Mouse (Mus musculus) embryo, embryonic 10.5 days (tissue): ENCODE results near the gene Gm42742.

Experiments used
- DNase-seq: peaks from one replicate; pipeline ENCODE4 v3.0.0-alpha.2; 2015; ENCODE audit warnings: low spot score

Gm42742 gene

DNA sequence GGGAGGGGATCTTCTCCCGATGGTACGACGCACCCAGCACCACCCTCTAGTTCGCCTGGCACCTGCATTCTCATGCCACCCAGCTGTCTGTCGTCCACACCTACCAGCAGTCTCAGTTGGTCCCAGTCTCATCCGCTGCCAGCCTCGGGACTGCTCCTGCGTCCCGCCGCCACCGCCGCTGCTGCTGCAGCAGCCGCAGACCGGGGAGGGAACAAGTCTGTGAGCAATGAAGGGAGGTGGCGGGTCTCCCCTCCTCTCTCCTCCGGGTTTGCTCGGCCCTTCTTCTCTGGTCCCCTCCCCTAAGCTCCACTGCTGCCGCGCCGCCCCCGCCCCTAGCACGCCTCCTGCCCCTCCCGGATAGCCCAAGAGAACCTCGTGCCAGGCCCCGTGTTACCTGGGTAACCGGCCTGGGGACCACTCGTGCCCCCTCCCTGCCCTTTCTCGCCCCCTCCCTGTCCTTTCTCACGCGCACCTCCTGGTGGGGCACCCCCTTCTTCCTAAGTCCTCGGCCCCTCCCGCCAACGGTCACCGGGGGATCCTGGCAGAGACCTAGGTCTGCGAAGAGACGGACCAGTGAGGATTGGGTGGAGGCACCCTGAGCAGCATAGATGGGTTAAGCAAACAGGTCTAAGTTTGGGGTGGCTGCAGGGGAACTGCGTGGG lies at the start of gene Gm42742, which contains the start of gene Prrt2:
TSS of gene Gm42742 (minus strand) at position 197 of the 662 bp plus-strand sequence.
TSS of gene Prrt2 (minus strand) at position 311 of the 662 bp plus-strand sequence.
- DNase-seq = peak; percentile 71

DNA sequence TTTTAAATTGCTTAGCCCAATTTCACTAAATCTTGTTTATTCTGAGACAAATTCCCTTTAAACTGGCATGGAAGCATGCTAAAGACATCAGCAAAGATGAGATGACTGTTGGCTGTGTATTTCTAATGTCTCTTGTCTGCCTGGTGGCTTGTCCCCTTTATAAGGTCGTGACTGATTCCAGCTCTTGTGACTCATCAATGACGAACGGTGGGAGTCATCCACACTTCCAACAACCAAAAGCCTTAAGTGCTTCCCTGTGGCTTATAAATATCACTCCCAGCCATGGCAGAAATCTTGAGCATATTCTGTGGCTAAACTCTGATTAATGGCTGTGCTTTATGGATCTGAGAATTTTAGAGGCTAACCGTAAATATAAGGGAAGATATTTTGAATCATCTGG lies 45.4 kb upstream of the Gm42742 start:
- DNase-seq = no peak

DNA sequence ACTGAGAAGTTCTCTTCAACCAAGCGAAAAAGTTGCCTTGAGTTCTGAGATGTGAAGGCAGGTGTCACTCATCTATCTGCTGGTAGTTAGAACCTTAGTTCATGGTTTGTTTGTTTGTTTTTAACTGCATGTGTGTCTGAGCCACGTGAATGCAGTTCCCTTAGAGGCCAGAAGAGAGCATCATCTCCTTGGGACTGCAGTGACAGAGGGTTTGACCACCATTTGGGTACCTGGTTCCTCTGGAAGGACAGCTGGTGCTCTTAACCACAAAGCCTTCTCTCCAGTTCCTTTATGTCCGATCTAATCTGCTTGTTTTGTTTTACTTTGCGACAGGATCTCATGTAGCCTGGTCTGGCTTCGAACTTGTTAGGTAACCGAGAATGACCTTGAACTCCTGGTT lies 44.6 kb upstream of the Gm42742 start:
- DNase-seq = no peak

DNA sequence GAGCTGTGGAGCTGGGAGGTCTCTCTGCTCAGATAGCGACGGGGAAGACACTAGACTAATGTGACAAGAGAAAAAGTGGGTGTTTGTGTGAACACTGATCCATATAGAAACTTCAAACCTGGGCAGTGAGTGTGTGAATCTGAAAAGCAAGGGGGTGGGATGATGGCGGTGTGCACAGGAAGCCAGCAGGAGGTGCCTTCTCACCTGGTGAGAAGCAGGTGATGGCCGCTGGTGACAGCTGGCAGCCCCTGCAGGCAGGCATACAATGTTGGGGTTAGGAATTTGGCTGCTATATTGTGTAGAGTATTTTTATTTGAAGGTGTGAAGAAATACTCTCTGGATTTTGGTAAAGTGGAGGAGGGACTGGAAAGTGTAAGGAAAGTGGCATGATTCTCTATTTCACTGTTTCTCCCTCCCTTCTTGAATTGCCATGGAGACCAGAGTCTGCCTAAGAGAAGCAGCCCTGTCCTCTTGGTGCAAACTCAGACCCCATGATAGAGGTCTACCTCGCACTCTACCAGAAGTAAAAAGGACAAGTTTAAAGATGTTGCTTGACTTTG lies 34.2 kb upstream of the Gm42742 start:
- DNase-seq = no peak

DNA sequence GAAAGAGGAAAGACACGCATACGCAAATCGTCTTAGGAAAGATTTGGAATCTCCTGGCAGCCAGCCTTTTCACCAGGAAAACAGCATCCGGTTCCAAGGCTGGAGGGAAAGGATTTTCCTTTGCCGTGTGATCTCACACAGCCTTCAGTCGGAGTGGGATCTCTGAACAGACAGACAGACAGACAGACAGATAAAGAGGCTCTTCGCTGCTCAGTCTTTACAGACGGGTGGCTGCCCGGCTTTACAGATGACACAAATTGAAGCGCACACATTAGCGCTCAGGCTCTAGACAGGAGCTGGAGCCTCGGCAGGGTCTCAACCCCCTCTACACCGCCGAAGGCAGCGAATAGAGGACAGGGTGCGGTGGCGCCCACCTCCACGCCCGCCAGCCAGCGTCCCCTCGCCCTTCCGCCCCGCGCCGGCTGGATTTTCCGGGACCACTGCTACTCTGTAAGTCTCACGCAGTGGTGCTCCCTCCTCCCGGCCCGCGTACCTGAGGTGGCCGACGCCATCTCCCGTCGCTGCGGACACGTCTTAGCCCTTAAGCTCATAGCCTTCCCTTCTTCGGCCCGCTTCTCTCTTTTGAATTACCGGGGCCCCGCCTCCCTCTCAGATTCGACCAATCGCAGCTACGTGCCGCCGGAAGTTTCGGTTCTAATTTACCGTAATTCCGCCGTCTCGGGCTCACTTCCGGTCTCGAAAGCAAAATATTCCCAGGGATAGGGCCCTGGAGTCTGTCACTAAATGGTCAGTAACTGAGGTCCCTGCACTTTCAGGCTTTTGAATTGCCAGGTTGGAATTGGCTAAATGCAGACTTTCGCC lies 21.2 kb upstream of the Gm42742 start, which contains the start of gene Kif22:
TSS of gene Kif22 (minus strand) at position 621 of the 822 bp plus-strand sequence.
- peak; percentile 97 for DNase-seq

DNA sequence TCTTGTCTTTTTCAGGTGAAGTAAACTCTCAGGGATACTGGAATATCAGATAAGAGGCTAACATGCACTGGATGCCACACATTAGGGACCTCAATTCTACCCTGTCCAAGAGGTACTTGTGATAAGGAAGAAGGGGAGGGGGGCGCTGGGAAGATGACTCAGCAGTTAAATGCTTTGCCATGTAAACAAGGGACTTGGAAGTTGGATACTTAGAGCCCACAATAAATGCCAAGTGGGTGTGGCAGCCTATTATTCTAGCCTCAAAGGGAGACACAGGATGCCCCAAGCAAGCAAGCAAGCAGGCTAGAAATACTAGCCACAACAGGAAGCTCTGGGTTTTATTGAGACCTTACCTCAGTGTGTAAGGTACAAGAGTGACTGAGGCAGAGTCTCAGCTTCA lies 10.3 kb upstream of the Gm42742 start:
- no peak for DNase-seq

DNA sequence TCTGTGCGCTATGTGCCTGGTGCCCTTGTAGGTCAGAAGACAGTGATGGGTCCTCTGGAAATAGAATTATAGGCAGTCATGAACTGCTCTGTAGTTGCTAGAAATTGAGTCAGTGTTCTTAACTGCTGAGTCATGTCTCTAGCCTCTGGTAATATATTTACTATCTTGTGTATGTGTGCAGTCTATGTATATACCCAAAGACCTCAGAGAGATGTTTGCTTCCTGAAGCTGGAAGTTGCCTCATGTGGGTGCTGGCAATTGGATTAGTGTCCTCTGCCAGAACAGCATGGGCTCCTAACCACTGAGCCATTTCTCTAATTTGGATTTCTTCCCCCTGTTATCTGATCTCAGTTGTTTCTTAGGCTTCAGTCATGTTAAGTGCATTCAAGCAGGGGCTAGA lies 9.3 kb upstream of the Gm42742 start:
- DNase-seq = no peak

DNA sequence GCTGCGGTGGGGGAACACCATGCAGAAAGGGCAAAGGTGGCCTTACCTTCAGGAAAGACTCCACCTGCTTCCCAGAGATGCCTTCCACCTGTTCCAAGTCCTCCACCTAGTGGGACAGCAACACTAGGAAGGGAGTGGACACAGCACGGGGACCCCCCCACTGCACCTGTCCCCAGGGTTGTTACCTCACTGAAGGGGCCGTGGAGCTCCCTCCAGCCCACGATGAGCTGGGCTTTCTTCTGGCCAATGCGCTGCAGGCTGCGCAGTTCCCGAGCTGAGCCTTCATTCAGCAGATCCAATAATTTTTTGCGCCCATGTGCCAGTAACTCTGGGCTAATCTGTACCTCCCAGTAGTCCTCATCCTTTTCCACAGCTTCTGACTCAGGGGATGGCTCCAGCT lies 7.0 kb upstream of the Gm42742 start:
- DNase-seq = no peak

DNA sequence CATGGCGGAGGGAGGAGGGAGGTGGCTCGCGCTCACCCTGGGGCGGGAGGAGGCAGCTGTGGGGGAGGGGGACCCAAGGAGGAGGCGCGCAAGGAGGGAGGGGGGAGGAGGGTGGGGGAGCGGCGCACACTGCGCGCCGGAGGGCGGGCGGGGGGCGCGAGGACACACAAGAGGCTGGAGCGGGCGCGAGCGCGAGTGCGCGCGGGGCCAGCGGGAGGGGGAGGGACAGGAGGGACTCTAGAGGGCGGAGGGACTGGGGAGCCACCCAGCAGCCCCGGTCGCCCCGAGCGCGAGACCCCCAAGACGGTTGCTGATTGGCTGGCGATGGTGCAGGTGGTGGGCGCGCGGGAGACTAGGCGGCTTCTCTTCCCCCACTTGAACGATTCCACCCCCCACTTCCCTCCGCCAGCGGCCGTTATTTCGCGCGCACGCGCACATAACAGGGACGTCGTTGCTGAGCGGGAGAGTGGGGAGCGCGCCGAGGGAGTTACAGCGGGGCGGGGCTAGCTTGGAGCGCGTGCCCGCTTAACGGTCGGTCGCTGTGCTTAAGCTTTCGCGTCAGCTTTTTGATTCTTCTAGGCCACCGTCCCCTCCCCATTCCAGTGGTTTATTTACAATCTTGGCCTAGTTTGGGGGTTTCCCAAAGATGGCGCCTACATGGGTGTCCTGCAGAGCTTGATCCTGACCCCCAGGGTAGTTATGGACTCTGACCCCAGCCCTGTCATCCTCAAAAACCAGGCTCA lies 6.3 kb upstream of the Gm42742 start, which contains the start of gene Maz:
TSS of gene Maz (minus strand) at position 54 of the 743 bp plus-strand sequence.
- peak; percentile 100 for DNase-seq

DNA sequence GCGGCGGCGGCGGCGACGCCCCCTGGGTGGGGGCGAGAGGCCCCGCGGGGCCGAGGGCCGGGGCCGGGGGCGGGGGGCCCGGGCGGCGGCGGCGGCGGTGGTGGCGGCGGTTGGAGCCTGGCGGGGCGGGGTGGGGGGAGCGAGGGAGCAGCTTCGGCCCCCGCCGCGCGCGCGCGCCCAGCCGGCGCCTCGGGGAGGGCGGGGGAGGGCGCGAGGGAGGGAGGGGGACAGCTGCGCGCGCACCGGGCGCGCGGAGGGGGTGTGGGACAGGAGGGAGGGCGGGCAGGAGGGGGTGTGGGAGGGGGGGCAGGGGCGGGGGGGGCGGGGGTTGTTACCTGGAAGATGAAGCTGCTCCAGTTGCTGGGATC lies 5.7 kb upstream of the Gm42742 start:
- no peak for DNase-seq

DNA sequence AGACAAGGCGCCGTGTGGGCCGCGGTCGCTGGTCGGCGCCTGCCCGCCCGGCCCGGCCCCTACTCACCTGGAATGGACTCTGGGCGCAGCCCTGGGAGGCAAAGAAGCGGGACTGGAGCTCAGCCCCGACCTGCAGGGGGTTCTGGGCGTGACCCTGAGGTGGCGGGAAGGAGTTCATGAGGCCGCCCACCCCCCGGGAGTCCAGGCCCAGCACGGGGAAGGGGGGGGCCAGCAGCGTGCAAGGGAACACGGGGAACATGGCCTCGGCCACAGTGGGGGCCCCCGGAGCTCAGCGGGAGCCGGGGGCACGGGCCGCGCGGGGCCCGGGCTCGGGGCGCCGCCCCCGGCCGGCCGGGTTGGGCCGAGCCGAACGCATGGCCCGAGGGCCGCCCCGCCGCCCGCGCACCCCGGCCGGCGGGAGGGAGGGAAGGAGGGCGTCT lies 5.3 kb upstream of the Gm42742 start:
- peak; percentile 80 for DNase-seq

DNA sequence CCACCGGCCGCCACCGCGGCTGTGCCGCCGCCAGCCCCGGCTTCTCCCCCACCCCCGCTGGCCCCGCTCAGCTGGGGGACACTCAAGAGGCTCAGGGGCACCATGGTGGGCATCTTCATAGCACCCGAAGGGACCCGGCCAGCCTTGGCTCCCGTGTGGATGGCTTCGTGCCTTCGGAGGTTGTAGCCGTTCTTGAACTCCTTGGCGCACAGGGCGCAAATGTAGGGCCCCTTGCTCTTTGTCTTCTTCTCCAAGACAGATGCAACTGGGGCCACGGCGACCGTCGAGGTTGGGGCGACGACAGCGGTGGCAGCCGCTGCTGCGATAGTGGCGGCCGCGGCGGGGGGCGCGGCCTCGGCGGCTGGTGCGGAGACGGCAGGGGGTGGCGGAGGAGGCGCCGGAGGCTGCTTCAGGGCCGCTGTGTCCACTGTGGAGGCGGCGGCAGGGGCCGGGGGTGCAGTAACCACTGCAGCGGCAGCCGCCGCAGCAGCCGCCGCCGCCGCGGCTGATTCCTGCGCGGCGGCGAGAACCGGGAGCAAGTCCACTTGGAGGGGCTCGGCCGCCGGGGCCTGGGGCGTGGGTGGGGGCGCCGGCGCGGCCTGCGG lies 4.8 kb upstream of the Gm42742 start:
- no peak for DNase-seq

DNA sequence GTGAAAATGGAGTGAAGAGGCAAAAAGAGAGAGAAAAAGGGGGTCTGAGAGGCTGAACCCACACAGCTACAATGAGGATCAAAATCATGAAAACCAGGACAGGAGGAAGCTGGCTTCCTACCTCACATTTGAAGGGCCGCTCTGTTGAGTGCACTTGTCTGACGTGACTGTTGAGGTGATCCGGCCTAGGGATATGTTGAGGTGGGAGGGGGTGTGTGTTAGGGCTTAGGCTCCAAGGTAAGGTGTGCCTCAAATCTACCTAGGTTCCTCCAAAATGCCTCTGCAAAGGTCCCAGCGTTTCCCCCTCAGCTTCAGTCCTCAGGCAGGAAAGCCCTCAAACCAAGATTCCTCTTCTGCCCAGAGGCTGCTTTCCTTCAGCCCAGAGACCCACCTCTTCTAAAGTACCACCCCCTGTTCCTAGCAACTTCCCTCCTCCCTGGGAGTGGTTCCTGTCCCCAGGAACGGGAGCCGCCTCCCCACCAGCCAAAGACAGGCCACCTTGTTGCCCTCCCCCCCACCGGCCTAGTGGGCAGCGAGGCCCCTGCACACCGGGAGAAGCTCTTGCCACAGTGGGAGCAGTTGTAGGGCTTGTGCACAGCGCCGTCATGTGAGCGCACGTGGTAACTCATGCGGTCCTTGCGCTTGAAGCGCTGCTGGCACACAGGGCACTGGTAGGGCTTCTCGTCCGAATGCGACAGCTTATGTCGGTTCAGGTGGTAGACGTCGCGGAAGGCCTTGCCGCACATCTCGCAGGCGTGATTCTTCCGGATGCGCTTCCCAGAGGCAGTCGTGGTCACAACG lies 4.1 kb upstream of the Gm42742 start:
- DNase-seq = peak; percentile 85

DNA sequence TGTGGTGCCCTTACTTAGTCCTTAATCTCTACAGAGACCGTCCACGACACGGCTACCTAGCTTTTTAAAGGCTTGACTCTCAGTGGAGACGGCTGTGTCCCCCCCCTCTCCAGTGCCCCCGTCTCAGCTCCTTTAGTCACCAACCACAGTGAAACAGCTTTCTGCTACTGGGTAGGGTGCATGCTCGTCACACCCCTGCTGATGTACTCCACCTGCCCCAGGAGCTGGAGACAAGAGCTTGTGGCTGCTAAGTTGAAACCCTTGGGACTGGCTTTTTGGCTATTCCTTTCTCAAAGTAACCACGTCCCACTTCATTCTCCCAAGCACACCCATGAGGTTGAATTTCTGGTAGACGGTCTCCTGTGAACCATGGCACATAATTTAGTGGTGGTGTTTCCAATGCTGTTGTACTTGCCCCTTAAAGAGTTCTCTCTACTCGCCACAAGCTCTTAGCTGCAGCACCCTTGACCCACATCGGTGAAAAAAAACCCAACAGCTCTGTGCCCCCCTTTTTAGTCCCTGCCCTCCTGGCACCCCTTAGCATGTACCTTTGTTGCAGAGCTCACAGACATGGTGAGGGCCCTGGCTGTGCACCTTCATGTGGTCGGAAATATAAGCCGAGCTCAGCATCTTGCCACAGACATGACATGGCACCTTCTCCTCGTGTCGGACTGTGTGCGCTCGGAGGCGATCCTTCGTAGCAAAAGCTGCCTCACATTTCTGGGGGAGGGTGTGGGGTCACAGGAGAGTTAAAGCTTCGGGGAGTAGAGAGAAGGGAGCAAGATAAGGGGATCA lies 3.2 kb upstream of the Gm42742 start:
- no peak for DNase-seq

DNA sequence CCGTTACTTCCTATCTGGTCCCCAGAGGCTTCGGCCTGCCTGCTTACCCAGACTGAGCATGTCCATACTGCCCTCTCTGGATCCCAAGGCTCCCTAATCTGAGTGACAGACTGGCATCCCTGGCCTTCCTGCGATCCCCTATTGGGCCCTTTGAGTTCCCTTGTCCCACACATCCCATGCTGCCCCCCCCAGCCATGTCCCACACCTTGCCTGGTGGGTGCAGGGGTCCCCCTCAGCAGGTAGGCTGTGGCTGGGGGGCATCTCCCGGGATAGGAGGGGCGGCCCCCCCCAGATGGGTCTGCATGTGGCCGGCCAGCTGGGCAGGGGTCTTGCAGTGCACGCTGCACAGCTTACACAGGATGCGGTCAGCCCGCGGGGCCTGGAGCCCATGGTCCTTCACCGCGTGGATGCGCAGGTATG lies 2.4 kb upstream of the Gm42742 start:
- no peak for DNase-seq

DNA sequence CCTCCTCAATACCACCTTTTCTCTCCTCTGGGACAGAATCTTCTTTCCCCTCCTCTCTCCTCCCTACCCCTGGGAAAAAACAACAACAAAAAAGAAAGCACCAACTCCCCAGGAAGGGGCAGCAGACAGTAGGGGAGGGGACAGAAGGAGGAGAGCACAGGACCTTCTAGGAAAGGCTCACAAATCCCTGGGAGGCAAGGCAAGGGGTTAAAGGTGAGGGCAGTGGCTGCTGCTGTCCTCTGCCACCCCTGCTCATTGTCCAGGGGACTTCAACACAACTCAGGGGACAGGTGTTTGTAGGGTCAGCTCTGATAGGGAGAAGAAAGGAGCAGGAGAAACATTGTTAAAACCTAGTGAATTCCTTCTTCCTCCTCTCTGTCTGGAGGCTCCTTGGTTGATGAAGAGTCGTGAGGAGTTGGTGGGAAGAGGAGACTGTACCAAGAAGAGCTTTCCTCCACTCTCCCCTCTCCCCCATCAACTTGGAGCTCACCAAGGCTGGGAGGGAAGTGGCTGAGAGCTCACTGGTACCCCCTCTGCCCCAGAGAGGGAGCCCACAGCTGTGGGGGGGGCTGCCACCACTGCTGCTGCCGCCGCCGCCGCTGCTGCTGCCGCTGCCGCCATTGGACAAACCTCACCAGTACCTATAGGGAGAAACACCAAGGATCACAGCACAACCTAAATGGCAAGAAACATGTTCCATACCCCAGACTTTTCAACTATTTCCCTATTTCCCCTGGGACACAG lies 1.8 kb upstream of the Gm42742 start:
- no peak for DNase-seq

DNA sequence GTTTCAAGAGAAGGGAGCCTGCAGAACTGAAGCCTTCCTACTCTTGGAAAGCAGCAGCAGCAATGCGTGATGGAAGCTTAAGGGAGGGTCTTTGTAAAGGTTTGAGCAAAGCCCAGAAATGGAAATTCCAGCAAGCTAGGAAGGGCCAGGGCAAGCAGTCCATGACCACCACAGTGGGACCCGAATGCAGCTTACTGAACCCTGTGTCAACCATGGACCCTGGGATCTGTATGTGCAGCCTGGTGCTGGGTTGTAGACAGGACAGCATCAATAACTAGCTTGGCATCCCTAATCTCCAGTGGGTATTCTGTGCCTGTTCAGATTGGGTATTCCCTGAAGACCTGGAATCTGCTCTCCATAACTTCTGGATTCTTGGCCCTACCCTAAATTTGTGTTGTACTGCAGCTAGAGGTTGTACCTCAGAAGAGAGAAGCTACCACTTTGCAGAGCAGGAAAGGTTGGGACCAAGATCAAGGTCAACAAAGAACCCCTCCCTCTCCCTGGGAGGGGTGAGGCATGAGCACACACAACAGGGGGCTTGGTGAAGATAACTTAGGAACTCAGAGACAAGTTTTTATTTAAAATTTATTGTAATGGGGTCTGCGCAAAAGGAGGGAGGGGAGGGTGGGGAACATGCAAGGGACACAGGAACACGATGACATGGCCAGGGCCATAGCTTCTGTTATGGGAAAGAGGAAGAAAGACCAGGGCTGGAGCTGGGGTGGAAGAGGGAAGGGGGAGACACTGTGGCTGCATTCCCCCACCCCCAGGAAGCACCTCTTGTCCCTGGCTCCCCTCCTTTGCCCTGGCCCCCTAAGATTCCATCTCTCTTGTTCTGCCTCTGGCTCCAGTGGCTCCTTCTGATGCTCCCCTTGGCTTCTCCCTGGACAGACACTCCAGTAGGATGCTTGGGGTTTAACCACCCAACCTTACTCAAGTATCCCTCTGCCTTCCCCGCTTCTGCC lies 948 bp upstream of the Gm42742 start:
- peak; percentile 53 for DNase-seq

DNA sequence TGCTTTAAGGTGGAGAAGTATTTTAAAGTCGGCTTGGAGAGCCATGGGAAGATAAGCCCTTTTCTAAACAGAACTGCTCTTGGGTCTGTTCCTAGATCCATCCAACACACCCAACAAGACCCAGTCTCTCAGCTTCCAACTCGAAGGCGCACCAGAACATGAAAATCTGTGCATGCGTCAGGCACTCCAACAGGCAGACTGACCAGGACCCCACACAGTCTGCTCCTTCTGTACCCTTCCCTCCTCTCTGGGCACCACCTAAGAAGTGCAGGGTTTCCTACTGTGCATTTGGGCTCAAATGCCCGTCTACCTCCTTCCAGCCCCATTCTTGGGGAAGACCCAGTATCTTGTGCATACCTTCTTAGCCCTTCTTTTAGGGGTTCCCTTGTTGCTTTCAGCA lies 406 bp downstream of the Gm42742 start:
- DNase-seq = no peak
